Mouse (Mus musculus) midbrain, embryonic 15.5 days (tissue): ENCODE measurements around the gene Ftl1. TPM values are rescaled to one million over a fixed set of nuclear protein-coding genes. Genes with fewer than 3 reads are reported as not detected.
A peak's percentile ranks its signal among the peaks of the same experiment; 100 is the strongest.

Source experiments
- ATAC-seq: fragments of 200-750 bp; cut with Nextera tagmentation; replicated peaks from 2 replicates; pipeline ENCODE4 v1.8.0; 2017; ENCODE audit warnings: moderate TSS enrichment
- H3K27ac ChIP-seq: fragments of 300-500 bp; sonication (generic); 2 replicates; pipeline ENCODE4 v1.5.1; 2015; ENCODE audit warnings: mild to moderate bottlenecking, inconsistent platforms
- H3K27me3 ChIP-seq: fragments of 300-500 bp; sonication (generic); replicated peaks from 2 replicates; pipeline ENCODE4 v1.6.1; 2015; ENCODE audit warnings: inconsistent platforms
- H3K36me3 ChIP-seq: fragments of 300-500 bp; sonication (generic); replicated peaks from 2 replicates; pipeline ENCODE4 v1.6.1; 2015; ENCODE audit warnings: inconsistent platforms
- H3K4me1 ChIP-seq: fragments of 300-500 bp; sonication (generic); 2 replicates; pipeline ENCODE4 v1.6.1; 2015; ENCODE audit warnings: inconsistent platforms
- H3K4me2 ChIP-seq: fragments of 300-500 bp; sonication (generic); 2 replicates; pipeline ENCODE4 v1.6.1; 2015; ENCODE audit warnings: inconsistent platforms, mild to moderate bottlenecking, moderate library complexity
- H3K4me3 ChIP-seq: fragments of 300-500 bp; sonication (generic); 2 replicates; pipeline ENCODE4 v1.5.1; 2015; ENCODE audit warnings: mild to moderate bottlenecking, inconsistent platforms
- H3K9ac ChIP-seq: fragments of 300-500 bp; sonication (generic); 2 replicates; pipeline ENCODE4 v1.6.1; 2015; ENCODE audit warnings: mild to moderate bottlenecking, inconsistent platforms
- H3K9me3 ChIP-seq: fragments of 300-500 bp; sonication (generic); 2 replicates; pipeline ENCODE4 v1.6.1; 2016; ENCODE audit warnings: inconsistent platforms
- WGBS: fragments of 180-500 bp; shearing (Covaris S2); methylation state at CpG from one replicate; pipeline ENCODE4 v1.1.7; 2015; ENCODE audit warnings: mixed read lengths; 5-methylcytosine and 5-hydroxymethylcytosine counted together
- polyA plus RNA-seq: library from polyadenylated mRNA; unstranded; fragments of >200 nt; fragmentation: Nextera tagmentation; extraction: Ambion mirVana; gene quantifications from 2 replicates; pipeline ENCODE4 v1.2.1, GENCODE M21; 2015

Ftl1 gene
- polyA plus RNA-seq, 1 experiment from 2014 or later, result 6,021 TPM

- Histone ChIP-seq H3K36me3 (peaks cover 15% of the 10 kb centered on the region), H3K27me3 (no peaks in the 10 kb centered on the region), H3K9ac (peak overlapping the region; percentile 45; the same call in 1 of the 2 replicates), H3K27ac (peak overlapping the region; percentile 91), H3K9me3 (no peaks in the 10 kb centered on the region), H3K4me3 (peak overlapping the region; percentile 83), H3K4me2 (peak overlapping the region; percentile 57), H3K4me1 (peaks cover 44% of the 10 kb centered on the region)
- WGBS, result 77% methylated on average over 7 of the region's 7 CpGs
- ATAC-seq, result no peak
Measured at GRCm38 (mm10) chr7:45460377-45460776, 693 bp upstream of the Ftl1 start.

DNA sequence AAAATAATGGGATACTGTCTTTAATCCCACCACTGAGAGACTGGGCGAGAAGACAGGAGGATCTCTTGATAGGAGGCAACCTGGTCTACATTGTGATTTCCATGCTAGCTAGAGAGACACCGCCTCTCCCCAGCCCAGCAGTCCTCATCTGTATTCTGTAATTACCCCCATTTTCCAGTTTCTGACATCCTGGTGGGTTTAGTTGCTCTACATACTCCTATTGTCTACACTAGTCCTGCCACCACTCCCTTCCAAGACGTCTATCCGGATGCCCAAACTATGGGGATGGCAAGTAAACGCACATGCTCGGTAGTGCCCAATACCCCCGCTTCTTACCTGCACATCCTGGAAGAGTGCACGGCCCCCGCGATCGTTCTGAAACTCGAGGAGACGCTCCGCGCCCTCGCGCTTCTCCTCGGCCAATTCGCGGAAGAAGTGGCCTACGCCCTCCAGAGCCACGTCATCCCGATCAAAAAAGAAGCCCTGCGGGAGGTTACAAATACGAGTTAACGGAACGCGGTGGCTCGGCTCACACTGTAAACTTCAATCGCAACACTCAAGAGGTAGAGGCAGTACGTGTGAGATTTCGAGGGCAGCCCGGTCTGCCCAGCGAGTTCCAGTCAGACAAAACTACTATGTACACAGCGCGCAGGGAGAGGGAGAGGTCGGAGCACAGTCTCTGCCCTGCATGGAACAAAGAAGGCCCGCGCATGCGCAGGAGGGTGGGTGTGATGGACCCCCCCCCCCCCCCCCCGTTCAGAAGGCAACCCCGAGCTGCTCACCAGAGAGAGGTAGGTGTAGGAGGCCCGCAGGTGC is 728 bp downstream of the Ftl1 start:
- Histone ChIP-seq H3K4me3 (peak overlapping the region; percentile 83), H3K27me3 (no peaks in the 10 kb centered on the region), H3K27ac (peak overlapping the region; percentile 91), H3K4me2 (peak overlapping the region; percentile 70), H3K9me3 (no peaks in the 10 kb centered on the region), H3K9ac (peak overlapping the region; percentile 79), H3K4me1 (peaks cover 35% of the 10 kb centered on the region), H3K36me3 (peaks cover 14% of the 10 kb centered on the region)
- WGBS, result 1% methylated on average over 43 of the region's 43 CpGs
- peak; percentile 79 for ATAC-seq

DNA sequence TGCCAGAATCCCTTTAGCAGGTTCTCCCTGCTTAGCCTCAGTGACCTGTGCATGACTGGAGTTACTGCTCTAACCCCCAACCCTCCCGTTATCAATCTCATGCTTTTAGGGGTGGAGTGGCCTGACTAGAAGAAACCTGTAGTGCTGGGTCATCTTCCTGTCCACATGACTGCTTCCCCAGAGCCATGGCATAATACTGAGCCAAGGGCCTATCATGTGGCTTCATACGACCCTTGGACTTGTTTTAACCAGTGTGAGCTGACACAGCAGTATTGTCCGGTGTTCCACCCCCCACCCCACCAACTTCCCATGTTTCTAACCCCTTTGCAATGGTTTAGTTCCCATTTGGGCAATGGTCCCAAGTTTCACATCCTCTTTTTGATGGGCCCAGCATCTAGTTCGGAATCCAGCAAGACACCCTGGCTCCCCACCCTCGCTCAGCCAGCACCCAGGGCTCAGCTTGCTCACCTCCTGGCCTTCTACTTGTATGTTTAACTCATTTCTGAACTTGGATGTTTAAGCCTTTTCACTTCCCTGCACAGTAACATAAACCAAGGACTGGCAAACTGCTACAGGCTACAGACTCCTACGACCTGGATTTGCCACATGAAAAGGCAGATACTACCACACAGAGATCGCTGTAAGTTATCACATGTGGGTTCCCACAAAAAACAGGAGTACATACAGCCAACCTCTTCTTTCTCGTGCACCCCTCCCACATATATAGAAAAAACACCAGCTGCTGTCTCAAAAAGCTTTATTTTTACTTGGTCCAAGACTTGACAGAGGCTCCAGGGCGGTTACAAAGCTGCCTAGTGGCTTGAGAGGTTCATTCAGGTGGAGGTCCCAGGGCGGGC is 2.3 kb downstream of the Ftl1 start:
- H3K4me3 ChIP-seq, result peak overlapping the region; percentile 83
- H3K4me1 ChIP-seq, result peaks cover 35% of the 10 kb centered on the region
- H3K9ac ChIP-seq, result peak overlapping the region; percentile 79; the same call in 1 of the 2 replicates
- H3K27ac ChIP-seq, result peak overlapping the region; percentile 91; the same call in 1 of the 2 replicates
- no peak for ATAC-seq
- H3K36me3 ChIP-seq, result peaks cover 10% of the 10 kb centered on the region
- H3K9me3 ChIP-seq, result no peaks in the 10 kb centered on the region
- no peaks in the 10 kb centered on the region for H3K27me3 ChIP-seq
- H3K4me2 ChIP-seq, result peak overlapping the region; percentile 70
- 66% methylated on average over 10 of the region's 10 CpGs for WGBS

DNA sequence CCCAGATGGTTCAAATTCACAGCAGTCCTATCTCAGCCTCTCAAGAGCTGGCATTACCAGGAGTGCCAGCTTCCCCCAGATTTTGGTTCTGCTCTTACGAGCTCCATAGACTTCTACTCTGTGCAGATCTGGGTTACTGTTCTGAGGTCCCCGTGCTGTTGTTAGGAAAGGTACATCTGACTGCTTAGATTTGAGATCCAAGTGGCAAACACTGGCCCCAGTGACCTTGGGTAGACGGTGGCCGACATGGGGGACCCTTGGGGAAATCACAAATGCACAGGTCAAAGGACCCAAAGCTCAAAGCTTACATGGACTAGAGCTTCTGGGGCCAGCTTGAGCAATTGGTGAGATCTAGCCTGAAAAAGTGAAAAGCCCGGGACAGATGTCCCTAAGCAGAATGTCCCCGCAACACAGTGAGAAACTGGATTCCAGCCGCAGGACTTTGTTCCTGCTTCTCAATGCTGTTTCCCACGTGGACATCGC is 2.9 kb downstream of the Ftl1 start:
- H3K4me1 ChIP-seq, result peaks cover 35% of the 10 kb centered on the region
- H3K9me3 ChIP-seq, result no peaks in the 10 kb centered on the region
- H3K27me3 ChIP-seq, result no peaks in the 10 kb centered on the region
- 53% methylated on average over 9 of the region's 9 CpGs for WGBS
- H3K36me3 ChIP-seq, result peaks cover 10% of the 10 kb centered on the region
- H3K4me2 ChIP-seq, result peak overlapping the region; percentile 70; the same call in 1 of the 2 replicates
- H3K27ac ChIP-seq, result 0 out of 2 replicates have a peak overlapping the region, but pooled peaks have one; percentile 14
- H3K4me3 ChIP-seq, result peak overlapping the region; percentile 83
- ATAC-seq, result no peak
- H3K9ac ChIP-seq, result no peak overlapping the region

GRCm38 (mm10) chr7:45455932-45456696 is 3.6 kb downstream of the Ftl1 start:
- no peak overlapping the region for H3K9ac ChIP-seq
- peaks cover 35% of the 10 kb centered on the region for H3K4me1 ChIP-seq
- no peaks in the 10 kb centered on the region for H3K27me3 ChIP-seq
- ATAC-seq, result no peak
- no peaks in the 10 kb centered on the region for H3K9me3 ChIP-seq
- WGBS, result 77% methylated on average over 13 of the region's 13 CpGs
- H3K4me3 ChIP-seq, result no peak overlapping the region
- H3K36me3 ChIP-seq, result peaks cover 10% of the 10 kb centered on the region
- H3K4me2 ChIP-seq, result no peak overlapping the region
- H3K27ac ChIP-seq, result no peak overlapping the region

- no peak overlapping the region for H3K27ac ChIP-seq
- no peak for ATAC-seq
- no peaks in the 10 kb centered on the region for H3K9me3 ChIP-seq
- H3K9ac ChIP-seq, result no peak overlapping the region
- peaks cover 10% of the 10 kb centered on the region for H3K36me3 ChIP-seq
- H3K4me3 ChIP-seq, result no peak overlapping the region
- no peaks in the 10 kb centered on the region for H3K27me3 ChIP-seq
- H3K4me2 ChIP-seq, result no peak overlapping the region
- peaks cover 24% of the 10 kb centered on the region for H3K4me1 ChIP-seq
- WGBS, result 90% methylated on average over 15 of the region's 15 CpGs
Measured at GRCm38 (mm10) chr7:45454971-45455370, 4.7 kb downstream of the Ftl1 start.

GRCm38 (mm10) chr7:45451344-45451982 is 8.2 kb downstream of the Ftl1 start:
- Histone ChIP-seq H3K9me3 (no peaks in the 10 kb centered on the region), H3K4me3 (no peak overlapping the region), H3K36me3 (peaks cover 10% of the 10 kb centered on the region), H3K4me2 (no peak overlapping the region), H3K9ac (no peak overlapping the region), H3K27ac (peak overlapping the region; percentile 25; the same call in 1 of the 2 replicates), H3K27me3 (no peaks in the 10 kb centered on the region), H3K4me1 (peaks cover 3% of the 10 kb centered on the region; the same call in 1 of the 2 replicates)
- ATAC-seq, result peak; percentile 53
- WGBS, result 54% methylated on average over 23 of the region's 23 CpGs

DNA sequence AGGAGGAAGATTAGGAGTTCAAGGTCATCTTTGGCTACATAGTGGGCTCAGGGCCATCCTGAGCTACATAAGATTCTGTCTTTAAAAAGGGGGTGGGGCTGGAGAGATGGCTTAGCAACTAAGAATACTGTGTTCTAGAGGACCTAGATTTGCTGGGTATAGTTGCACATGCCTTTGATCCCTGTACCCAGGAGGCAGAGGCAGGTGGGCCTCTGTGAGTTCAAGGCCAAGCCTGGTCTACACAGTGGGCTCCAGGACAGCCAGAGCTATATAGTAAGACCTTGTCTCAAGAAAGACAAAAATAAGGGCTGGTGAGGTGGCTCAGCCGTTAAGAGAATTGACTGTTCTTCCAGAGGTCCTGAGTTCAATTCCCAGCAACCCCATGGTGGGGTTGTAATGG is 9.7 kb downstream of the Ftl1 start:
- H3K4me3 ChIP-seq, result no peak overlapping the region
- 88% methylated on average over 1 of the region's 1 CpGs for WGBS
- no peak overlapping the region for H3K4me2 ChIP-seq
- no peaks in the 10 kb centered on the region for H3K4me1 ChIP-seq
- no peaks in the 10 kb centered on the region for H3K9me3 ChIP-seq
- H3K27ac ChIP-seq, result no peak overlapping the region
- no peaks in the 10 kb centered on the region for H3K27me3 ChIP-seq
- H3K36me3 ChIP-seq, result peaks cover 7% of the 10 kb centered on the region
- no peak overlapping the region for H3K9ac ChIP-seq
- ATAC-seq, result no peak

- Histone ChIP-seq H3K9me3 (no peaks in the 10 kb centered on the region), H3K36me3 (peaks cover 7% of the 10 kb centered on the region), H3K27me3 (no peaks in the 10 kb centered on the region), H3K4me1 (no peaks in the 10 kb centered on the region), H3K27ac (no peak overlapping the region), H3K4me3 (no peak overlapping the region), H3K4me2 (no peak overlapping the region), H3K9ac (no peak overlapping the region)
- 44% methylated on average over 11 of the region's 11 CpGs for WGBS
- ATAC-seq, result no peak
Measured at GRCm38 (mm10) chr7:45447325-45447990, 12.2 kb downstream of the Ftl1 start.

GRCm38 (mm10) chr7:45446589-45446988 is 13.1 kb downstream of the Ftl1 start:
- Histone ChIP-seq H3K4me2 (no peak overlapping the region), H3K9ac (no peak overlapping the region), H3K27ac (no peak overlapping the region), H3K4me1 (no peaks in the 10 kb centered on the region), H3K4me3 (no peak overlapping the region), H3K27me3 (no peaks in the 10 kb centered on the region), H3K36me3 (peaks cover 9% of the 10 kb centered on the region), H3K9me3 (no peaks in the 10 kb centered on the region)
- ATAC-seq, result no peak
